Mouse (Mus musculus): ENCODE results near the gene Scube1. TPM values are rescaled to one million over a fixed set of nuclear protein-coding genes. Genes with fewer than 3 reads are reported as not detected.

Gene Scube1
- polyA plus RNA-seq (2017; shearing (Covaris generic)), result 1 to 10 TPM in 1 of 2 experiments, under 1 TPM in 1; 0.33 to 2.1 TPM

GRCm38 (mm10) chr15:83724886-83725269 lies at the start of gene Scube1:
TSS of gene Scube1 (minus strand) at chr15:83725021.

GRCm38 (mm10) chr15:83594513-83595363 lies 130.1 kb downstream of the Scube1 start, which contains the start of gene Ttll12:
TSS of gene Ttll12 (minus strand) at chr15:83595157.

GRCm38 (mm10) chr15:83563327-83563856 lies 161.4 kb downstream of the Scube1 start, which contains the start of the genes Tspo and Mcat:
TSS of gene Tspo (plus strand) at chr15:83563592.
TSS of gene Mcat (minus strand) at chr15:83563787.

Other genes starting within 250 kb of the Scube1 start
- gene Ttll1, start 214.1 kb downstream of the Scube1 start, polyA plus RNA-seq (2017; shearing (Covaris generic)), result 10 to 100 TPM; 11.6 to 12.3 TPM
- 1 to 10 TPM; 3.5 to 5.5 TPM for gene Bik, start 198.2 kb downstream of the Scube1 start, polyA plus RNA-seq (2017; shearing (Covaris generic))
- 100 to 1,000 TPM; 303 to 420 TPM for gene Tspo, start 161.4 kb downstream of the Scube1 start, polyA plus RNA-seq (2017; shearing (Covaris generic))
- gene Mcat, start 161.2 kb downstream of the Scube1 start, polyA plus RNA-seq (2017; shearing (Covaris generic)), result 10 to 100 TPM; 23.3 to 28.5 TPM
- gene Ttll12, start 129.9 kb downstream of the Scube1 start, polyA plus RNA-seq (2017; shearing (Covaris generic)), result 10 to 100 TPM; 15.8 to 36.5 TPM
- gene Mpped1, start 54.4 kb upstream of the Scube1 start, polyA plus RNA-seq (2017; shearing (Covaris generic)), result 1 to 10 TPM in 1 of 2 experiments, under 1 TPM in 1; 0.24 to 2.9 TPM

Data from inflammation-experienced regulatory T-cells (primary cell).